Mouse (Mus musculus) erythroblast, embryonic 14.5 days (primary cell): ENCODE results near the gene Gm4871.

ENCODE experiments used
- GATA1 ChIP-seq: IDR thresholded peaks from 2 replicates; pipeline ENCODE4 v1.6.1; 2012; ENCODE audit warnings: low read length, inconsistent platforms, mixed read lengths
- TAL1 ChIP-seq: IDR thresholded peaks from 3 replicates; pipeline ENCODE4 v1.6.1; 2012; ENCODE audit warnings: low read length, inconsistent platforms, mixed read lengths

- TF ChIP-seq TAL1 (no peak), GATA1 (no peak)
Measured at GRCm38 (mm10) chr5:145068863-145069262, 36.3 kb upstream of the Gm4871 start.
